Mouse (Mus musculus): Measurements from ENCODE around the gene Sorbs1.

The Sorbs1 gene

GRCm38 (mm10) chr19:40269526-40269925, 244.1 kb downstream of the Sorbs1 start:
- CTCF ChIA-PET: no interaction called here

GRCm38 (mm10) chr19:40268493-40268892, 245.1 kb downstream of the Sorbs1 start:
- CTCF ChIA-PET: no interaction called here

GRCm38 (mm10) chr19:40267380-40267779, 246.2 kb downstream of the Sorbs1 start:
- CTCF ChIA-PET: interaction anchor here (0.7 kb wide), 1 partner anchor 94 kb away, joined by 7 read pairs; no protein-coding TSS in a partner anchor

GRCm38 (mm10) chr19:40259485-40259884, 254.1 kb downstream of the Sorbs1 start:
- CTCF ChIA-PET: no interaction called here

- CTCF ChIA-PET: no interaction called here
Measured at GRCm38 (mm10) chr19:40257396-40257795, 256.2 kb downstream of the Sorbs1 start.

- CTCF ChIA-PET: no interaction called here
Measured at GRCm38 (mm10) chr19:40256376-40257050, 257.1 kb downstream of the Sorbs1 start.

- CTCF ChIA-PET: interaction anchor here (0.7 kb wide), 1 partner anchor 1331 kb away, joined by 4 read pairs; no protein-coding TSS in a partner anchor
Measured at GRCm38 (mm10) chr19:40255561-40255960, 258.0 kb downstream of the Sorbs1 start.

- CTCF ChIA-PET: no interaction called here
Measured at GRCm38 (mm10) chr19:40254741-40255140, 258.8 kb downstream of the Sorbs1 start.

GRCm38 (mm10) chr19:40253768-40254167, 259.8 kb downstream of the Sorbs1 start:
- CTCF ChIA-PET: no interaction called here

- CTCF ChIA-PET: interaction anchor here (0.6 kb wide), 1 partner anchor 13 kb away, joined by 3 read pairs; no protein-coding TSS in a partner anchor
Measured at GRCm38 (mm10) chr19:40251115-40251514, 262.5 kb downstream of the Sorbs1 start.

- CTCF ChIA-PET: no interaction called here
Measured at GRCm38 (mm10) chr19:40249352-40249751, 264.2 kb downstream of the Sorbs1 start.

GRCm38 (mm10) chr19:40248476-40248875, 265.1 kb downstream of the Sorbs1 start:
- CTCF ChIA-PET: no interaction called here

- CTCF ChIA-PET: no interaction called here
Measured at GRCm38 (mm10) chr19:40247268-40247666, 266.3 kb downstream of the Sorbs1 start.

GRCm38 (mm10) chr19:40246646-40247267, 266.8 kb downstream of the Sorbs1 start:
- CTCF ChIA-PET: no interaction called here

All from spleen, embryonic (tissue).